Mouse (Mus musculus) bone marrow, adult 2 months (tissue): ENCODE results near the gene Agt.

Experiments
- CTCF ChIP-seq: fragments of 200-500 bp; IDR thresholded peaks from 2 replicates; pipeline ENCODE4 v1.5.1; 2011; ENCODE audit warnings: low read length, control low read depth; ENCODE audit not compliant: control insufficient read depth, insufficient read depth
- POLR2A ChIP-seq: fragments of 200-500 bp; IDR thresholded peaks from 2 replicates; pipeline ENCODE4 v1.6.1; 2011; ENCODE audit warnings: low read depth, mild to moderate bottlenecking, control low read depth, low read length, borderline replicate concordance; ENCODE audit not compliant: control insufficient read depth

DNA sequence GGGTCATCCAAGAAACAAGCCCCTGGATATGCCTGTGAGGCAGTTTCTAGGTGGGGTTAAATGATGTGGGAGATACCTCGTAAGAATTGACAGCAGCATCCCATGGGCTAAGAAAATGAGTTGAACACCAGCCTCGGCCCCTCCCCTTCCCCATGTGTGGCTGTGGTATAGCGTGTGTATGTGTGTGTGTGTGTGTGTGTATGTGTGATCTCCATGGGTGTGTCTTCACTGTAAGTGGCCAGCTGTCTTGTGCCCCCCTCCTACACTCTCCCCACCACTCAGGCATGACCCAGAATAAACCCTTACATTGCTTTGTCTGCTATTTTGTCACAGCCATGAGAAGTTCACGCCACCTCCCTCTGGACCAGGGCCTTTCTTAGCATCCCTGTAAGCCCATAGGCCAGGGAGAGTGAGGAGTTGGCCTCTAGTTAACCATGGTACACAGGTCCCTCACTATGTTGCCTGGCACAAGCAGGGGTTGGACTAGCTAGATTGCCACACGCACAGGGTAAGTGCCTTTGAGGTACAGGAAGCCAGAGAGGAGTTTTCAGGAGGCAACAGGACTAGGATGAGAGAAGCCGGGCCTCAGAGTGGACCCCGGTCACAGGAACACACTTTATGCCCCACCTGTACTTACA, 14.3 kb downstream of the Agt start:
- TF ChIP-seq POLR2A, result no peak
- no peak for TF ChIP-seq CTCF
